Mouse (Mus musculus): ENCODE results near the gene Dirc2. TPM values are rescaled to one million over a fixed set of nuclear protein-coding genes. Genes with fewer than 3 reads are reported as not detected.

Dirc2 gene
- total and polyA plus RNA-seq, 2 experiments from 2014 or later, result 15.3 to 39.8 TPM

- Histone ChIP-seq H3K4me2 (ENCODE audit: low read depth, low read length) (no peak overlapping the region), H3K36me3 (replicated peaks; ENCODE audit: control insufficient read depth, insufficient read depth, low read length) (no peaks in the 10 kb centered on the region), H3K4me1 (ENCODE audit: control insufficient read depth, insufficient read depth) (no peaks in the 10 kb centered on the region), H3K4me3 (ENCODE audit: low read depth, low read length) (no peak overlapping the region), H3K9me3 (replicated peaks; ENCODE audit: control insufficient read depth, low read length) (no peaks in the 10 kb centered on the region), H3K27ac (ENCODE audit: low read depth) (no peak overlapping the region), H3K27me3 (ENCODE audit: control insufficient read depth, insufficient read depth, low read length) (peaks cover 5% of the 10 kb centered on the region; the same call in 1 of the 2 replicates), H3K9ac (replicated peaks; ENCODE audit: low read depth, low read length) (no peak overlapping the region)
- ATAC-seq (ENCODE audit: insufficient read depth, low read depth) (no peak), DNase-seq (ENCODE audit: low spot score) (no peak)
- TF ChIP-seq EP300 (IDR thresholded peaks at IDR 0.05; ENCODE audit: low read depth) (no peak), CTCF (IDR thresholded peaks at IDR 0.05; ENCODE audit: low read depth) (no peak)
- 70% methylated on average over 4 of the region's 4 CpGs for WGBS
Observed at GRCm38 (mm10) chr16:35648862-35649261, 120.3 kb downstream of the Dirc2 start.

Other genes starting within 250 kb of the Dirc2 start
- gene Sema5b, start 228.2 kb downstream of the Dirc2 start, total RNA-seq (2014; rRNA removed; ENCODE audit: low replicate concordance), result 0.31 and 4.8 TPM in 2 replicates
- gene Sema5b, start 228.2 kb downstream of the Dirc2 start, polyA plus RNA-seq (2015; fragmentation: Nextera tagmentation; extraction: Ambion mirVana), result 0.49 and 0.67 TPM in 2 replicates
- gene Hspbap1, start 1.0 kb upstream of the Dirc2 start, total RNA-seq (2014; rRNA removed; ENCODE audit: low replicate concordance), result 1.0 and 5.5 TPM in 2 replicates
- 5.0 and 5.7 TPM in 2 replicates for gene Hspbap1, start 1.0 kb upstream of the Dirc2 start, polyA plus RNA-seq (2015; fragmentation: Nextera tagmentation; extraction: Ambion mirVana)
- gene Parp14, start 102.2 kb upstream of the Dirc2 start, total RNA-seq (2014; rRNA removed; ENCODE audit: low replicate concordance), result 2.9 and 3.5 TPM in 2 replicates
- gene Parp14, start 102.2 kb upstream of the Dirc2 start, polyA plus RNA-seq (2015; fragmentation: Nextera tagmentation; extraction: Ambion mirVana), result 1.1 and 1.4 TPM in 2 replicates
- 9.7 and 26.6 TPM in 2 replicates for gene Parp9, start 169.1 kb upstream of the Dirc2 start, total RNA-seq (2014; rRNA removed; ENCODE audit: low replicate concordance)
- 9.0 and 11.4 TPM in 2 replicates for gene Parp9, start 169.1 kb upstream of the Dirc2 start, polyA plus RNA-seq (2015; fragmentation: Nextera tagmentation; extraction: Ambion mirVana)
- 8.1 and 11.2 TPM in 2 replicates for gene Dtx3l, start 169.8 kb upstream of the Dirc2 start, total RNA-seq (2014; rRNA removed; ENCODE audit: low replicate concordance)
- 5.1 and 5.6 TPM in 2 replicates for gene Dtx3l, start 169.8 kb upstream of the Dirc2 start, polyA plus RNA-seq (2015; fragmentation: Nextera tagmentation; extraction: Ambion mirVana)
- 46.3 and 55.0 TPM in 2 replicates for gene Kpna1, start 209.4 kb upstream of the Dirc2 start, total RNA-seq (2014; rRNA removed; ENCODE audit: low replicate concordance)
- 29.4 and 37.3 TPM in 2 replicates for gene Kpna1, start 209.4 kb upstream of the Dirc2 start, polyA plus RNA-seq (2015; fragmentation: Nextera tagmentation; extraction: Ambion mirVana)